9 mouse cellular contexts compared by ENCODE assay signal in genomic region chr15:7815521-7815944, GRCm38 (mm10). TPM values are rescaled to one million over a fixed set of nuclear protein-coding genes. Genes with fewer than 3 reads are reported as not detected.
A peak's percentile ranks its signal among the peaks of the same experiment; 100 is the strongest.
DNase-seq lines count a peak whose midpoint lies in the region; ATAC-seq lines count a peak whose summit lies in the region.
"Had no signal": no experiment of that assay in that cellular context is flagged by ENCODE, and none has a peak within 500 bp of the region (broad histone marks: within the 10 kb centered on the region; RNA-seq: fewer than 3 reads in every experiment).

No protein-coding gene starts in this region.

- no peak for ATAC-seq in heart, embryonic 11.5 days (replicated peaks; ENCODE audit: insufficient number of reproducible peaks, low FRiP score, low TSS enrichment)
- ATAC-seq in embryonic facial prominence, embryonic 13.5 days (ENCODE audit: insufficient number of reproducible peaks, insufficient read depth, low FRiP score, low TSS enrichment, low read depth) = no peak
- no peak for ATAC-seq in limb, embryonic 11.5 days (ENCODE audit: insufficient number of reproducible peaks, low FRiP score, low TSS enrichment, low read depth)
- no peak for ATAC-seq in neural tube, embryonic 12.5 days (ENCODE audit: low FRiP score, low read depth)
- ATAC-seq in inflammation-experienced regulatory T-cells, adult 6 months = no peak

- H3K36me3 ChIP-seq in heart, embryonic 11.5 days (ENCODE audit: control insufficient read depth, insufficient read depth, low read length) = no peaks in the 10 kb centered on the region
- H3K36me3 ChIP-seq in embryonic facial prominence, embryonic 13.5 days = no peaks in the 10 kb centered on the region
- H3K36me3 ChIP-seq in limb, embryonic 11.5 days (ENCODE audit: control insufficient read depth, insufficient read depth, low read length) = no peaks in the 10 kb centered on the region
- no peaks in the 10 kb centered on the region for H3K36me3 ChIP-seq in neural tube, embryonic 12.5 days

- peak overlapping the region; percentile 61 for H3K4me2 ChIP-seq in heart, embryonic 11.5 days
- peak overlapping the region; percentile 64 for H3K4me2 ChIP-seq in embryonic facial prominence, embryonic 13.5 days
- H3K4me2 ChIP-seq in limb, embryonic 11.5 days (ENCODE audit: low read depth, severe bottlenecking) = peak overlapping the region; percentile 46
- H3K4me2 ChIP-seq in neural tube, embryonic 12.5 days (replicated peaks) = peak overlapping the region; percentile 55

- H3K4me1 ChIP-seq in heart, embryonic 11.5 days (ENCODE audit: control insufficient read depth, insufficient read depth, low read length) = peaks cover 14% of the 10 kb centered on the region; the same call in 1 of the 2 replicates
- peaks cover 50% of the 10 kb centered on the region for H3K4me1 ChIP-seq in embryonic facial prominence, embryonic 13.5 days
- peaks cover 32% of the 10 kb centered on the region for H3K4me1 ChIP-seq in limb, embryonic 11.5 days (ENCODE audit: control insufficient read depth, insufficient read depth, low read length)
- peaks cover 26% of the 10 kb centered on the region for H3K4me1 ChIP-seq in neural tube, embryonic 12.5 days

- H3K9me3 ChIP-seq in heart, embryonic 11.5 days (replicated peaks; ENCODE audit: control insufficient read depth, low read length) = no peaks in the 10 kb centered on the region
- no peaks in the 10 kb centered on the region for H3K9me3 ChIP-seq in embryonic facial prominence, embryonic 13.5 days
- H3K9me3 ChIP-seq in limb, embryonic 11.5 days (ENCODE audit: control insufficient read depth, low read length) = no peaks in the 10 kb centered on the region
- no peaks in the 10 kb centered on the region for H3K9me3 ChIP-seq in neural tube, embryonic 12.5 days

- peak overlapping the region; percentile 33 for H3K4me3 ChIP-seq in heart, embryonic 11.5 days (ENCODE audit: low read depth, low read length)
- peak overlapping the region; percentile 35 for H3K4me3 ChIP-seq in embryonic facial prominence, embryonic 13.5 days
- peak overlapping the region; percentile 25 for H3K4me3 ChIP-seq in limb, embryonic 11.5 days (ENCODE audit: low read depth, low read length)
- H3K4me3 ChIP-seq in neural tube, embryonic 12.5 days = peak overlapping the region; percentile 13

- DNase-seq in heart, adult 8-10 months (ENCODE audit: low spot score) = no peak
- peak; percentile 54 for DNase-seq in limb, embryonic 11.5 days (ENCODE audit: low spot score)
- DNase-seq in yolk sac, embryonic 10.5 days (ENCODE audit: low spot score) = no peak
- no peak for DNase-seq in spleen, adult 18-20 months
- DNase-seq: heart, postnatal 4 days had no signal

- peaks cover 80% of the 10 kb centered on the region for H3K27me3 ChIP-seq in heart, embryonic 11.5 days (ENCODE audit: control insufficient read depth, insufficient read depth, low read length)
- H3K27me3 ChIP-seq in embryonic facial prominence, embryonic 13.5 days = peaks cover 96% of the 10 kb centered on the region
- H3K27me3 ChIP-seq in limb, embryonic 11.5 days (ENCODE audit: control insufficient read depth, insufficient read depth, low read length) = peaks cover 85% of the 10 kb centered on the region
- peaks cover 86% of the 10 kb centered on the region for H3K27me3 ChIP-seq in neural tube, embryonic 12.5 days (replicated peaks)

- no peak overlapping the region for H3K27ac ChIP-seq in heart, embryonic 11.5 days (ENCODE audit: low read depth, low read length)
- H3K27ac ChIP-seq in embryonic facial prominence, embryonic 13.5 days = no peak overlapping the region
- no peak overlapping the region for H3K27ac ChIP-seq in limb, embryonic 11.5 days (replicated peaks; ENCODE audit: low read depth, low read length)
- no peak overlapping the region for H3K27ac ChIP-seq in neural tube, embryonic 12.5 days

- WGBS in heart, embryonic 11.5 days (ENCODE audit: insufficient replicate concordance) = under 1% methylated on average over 31 of the region's 36 CpGs
- WGBS in embryonic facial prominence, embryonic 13.5 days = 2% methylated on average over 36 of the region's 36 CpGs
- under 1% methylated on average over 34 of the region's 36 CpGs for WGBS in limb, embryonic 11.5 days
- under 1% methylated on average over 36 of the region's 36 CpGs for WGBS in neural tube, embryonic 12.5 days

- no peak overlapping the region for H3K9ac ChIP-seq in heart, embryonic 11.5 days (ENCODE audit: low read depth, low read length)
- H3K9ac ChIP-seq in embryonic facial prominence, embryonic 13.5 days = 0 out of 2 replicates have a peak overlapping the region, but pooled peaks have one; percentile 40
- no peak overlapping the region for H3K9ac ChIP-seq in limb, embryonic 11.5 days (ENCODE audit: low read length)
- no peak overlapping the region for H3K9ac ChIP-seq in neural tube, embryonic 12.5 days

RNA-seq across cellular contexts. Expression of gene Gdnf, which starts 4.9 kb away (rescaled TPM):
- polyA plus RNA-seq in heart, embryonic 11.5 days (2014; fragmentation: Nextera tagmentation; extraction: Ambion mirVana) = 0.06 and 0.14 TPM in 2 replicates
- under 1 TPM; 0.41 to 0.60 (median 0.46) TPM for total RNA-seq in heart, adult 8-10 months (2022)
- 0.84 and 1.2 TPM in 2 replicates for polyA plus RNA-seq in embryonic facial prominence, embryonic 13.5 days (2015; fragmentation: Nextera tagmentation; extraction: Ambion mirVana)
- 1.2 TPM in 2 replicates for polyA plus RNA-seq in limb, embryonic 11.5 days (2014; fragmentation: Nextera tagmentation; extraction: Ambion mirVana)
- polyA plus RNA-seq in neural tube, embryonic 12.5 days (2016; fragmentation: Nextera tagmentation; extraction: Ambion mirVana) = 0.32 and 0.43 TPM in 2 replicates
- polyA plus RNA-seq in inflammation-experienced regulatory T-cells, adult 6 months (2017; shearing (Covaris generic)) = not detected
